ENCODE assay signal across 29 mouse cellular contexts in the genomic region with DNA sequence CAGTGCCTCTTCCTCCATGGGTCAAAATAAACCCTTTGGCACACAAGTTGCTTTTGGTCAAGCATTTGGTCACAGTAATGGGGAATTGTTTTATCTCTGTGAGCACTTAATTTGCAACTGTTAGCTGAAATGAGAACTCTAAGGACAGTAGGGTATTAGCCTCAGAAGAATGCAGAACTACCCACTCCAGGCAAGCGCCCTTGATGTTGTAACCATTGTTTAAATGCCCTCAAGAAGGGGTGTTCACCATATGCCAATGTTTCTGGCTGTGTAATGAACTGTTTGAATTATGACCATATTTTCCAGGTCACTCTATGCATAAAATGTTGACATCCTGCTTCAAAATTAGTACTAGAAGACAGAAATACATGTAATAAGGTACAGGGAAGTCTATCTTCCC.
"Had no signal": no experiment of that assay in that cellular context is flagged by ENCODE, and none has a peak within 500 bp of the region (broad histone marks: within the 10 kb centered on the region; RNA-seq: fewer than 3 reads in every experiment).

No protein-coding gene starts in this region.

- H3K27ac ChIP-seq: gastrocnemius, adult 2 months; heart, adult 2 months; heart, embryonic 13.5 days; heart, embryonic 15.5 days; hindbrain, embryonic 10.5 days; hindbrain, embryonic 12.5 days; hindbrain, embryonic 14.5 days; intestine, embryonic 15.5 days; kidney, embryonic 15.5 days; kidney, postnatal 0 days; left cerebral cortex, adult 2 months; limb, embryonic 10.5 days; limb, embryonic 12.5 days; liver, embryonic 13.5 days had no signal

- H3K4me1 ChIP-seq: heart, embryonic 13.5 days; heart, embryonic 15.5 days; hindbrain, embryonic 10.5 days; hindbrain, embryonic 12.5 days; intestine, embryonic 15.5 days; kidney, embryonic 15.5 days; limb, embryonic 10.5 days; limb, embryonic 12.5 days; liver, embryonic 13.5 days had no signal

- H3K27me3 ChIP-seq: heart, embryonic 13.5 days; heart, embryonic 15.5 days; hindbrain, embryonic 12.5 days; intestine, embryonic 15.5 days; kidney, embryonic 15.5 days; liver, embryonic 13.5 days had no signal

- H3K9me3 ChIP-seq: heart, embryonic 13.5 days; heart, embryonic 15.5 days; hindbrain, embryonic 10.5 days; hindbrain, embryonic 12.5 days; intestine, embryonic 15.5 days; kidney, embryonic 15.5 days; limb, embryonic 10.5 days; limb, embryonic 12.5 days; liver, embryonic 13.5 days had no signal

- H3K9ac ChIP-seq: heart, embryonic 13.5 days; heart, embryonic 15.5 days; hindbrain, embryonic 12.5 days; hindbrain, embryonic 14.5 days; intestine, embryonic 15.5 days; kidney, embryonic 15.5 days; limb, embryonic 12.5 days; liver, embryonic 13.5 days had no signal

- H3K4me3 ChIP-seq: gastrocnemius, adult 2 months; heart, adult 2 months; heart, embryonic 13.5 days; heart, embryonic 15.5 days; hindbrain, embryonic 10.5 days; hindbrain, embryonic 12.5 days; intestine, embryonic 15.5 days; kidney, embryonic 15.5 days; left cerebral cortex, adult 2 months; limb, embryonic 10.5 days; limb, embryonic 12.5 days; liver, embryonic 13.5 days had no signal

- ATAC-seq: hindbrain, embryonic 16.5 days; inflammation-experienced regulatory T-cells, adult 6 months; intestine, embryonic 15.5 days; intestine, postnatal 0 days had no signal

- H3K4me2 ChIP-seq: heart, embryonic 11.5 days; heart, embryonic 13.5 days; heart, embryonic 15.5 days; hindbrain, embryonic 12.5 days; hindbrain, embryonic 14.5 days; intestine, embryonic 15.5 days; kidney, embryonic 15.5 days; limb, embryonic 12.5 days; liver, embryonic 11.5 days; liver, embryonic 13.5 days had no signal

- H3K36me3 ChIP-seq: heart, embryonic 13.5 days; heart, embryonic 15.5 days; hindbrain, embryonic 10.5 days; hindbrain, embryonic 12.5 days; intestine, embryonic 15.5 days; kidney, embryonic 15.5 days; limb, embryonic 10.5 days; limb, embryonic 12.5 days; liver, embryonic 13.5 days had no signal

- DNase-seq: gastrocnemius, adult 2 months; gastrocnemius, postnatal 10 days; gastrocnemius, postnatal 25 days; heart, adult 11 months; heart, adult 2 months; heart, postnatal 4 days; kidney, adult 18-20 months; kidney, adult 9 months; kidney, postnatal 14 days; kidney, postnatal 36 days; layer of hippocampus, adult 9-11 months; liver; liver, embryonic 13.5 days had no signal
